In genomic region chr8:45381963-45382347, GRCm38 (mm10) we compare ENCODE assay signal across 8 mouse cellular contexts. TPM values are rescaled to one million over a fixed set of nuclear protein-coding genes. Genes with fewer than 3 reads are reported as not detected.
A peak's percentile ranks its signal among the peaks of the same experiment; 100 is the strongest.
DNase-seq lines count a peak whose midpoint lies in the region; ATAC-seq and TF ChIP-seq lines count a peak whose summit lies in the region.

Gene Fam149a (minus strand): TSS chr8:45382291.

- DNase-seq in heart, postnatal 36 days, result no peak
- DNase-seq in forebrain, embryonic 10.5 days (ENCODE audit: extremely low spot score, low spot score), result peak; percentile 74
- no peak for DNase-seq in left cerebral cortex, postnatal 36 days (ENCODE audit: low spot score in 2 of 2)
- no peak for DNase-seq in spleen, postnatal 36 days (ENCODE audit: low spot score in 2 of 2)
- DNase-seq in testis, postnatal 14 days (ENCODE audit: low spot score), result no peak

- no peaks in the 10 kb centered on the region for H3K36me3 ChIP-seq in heart, embryonic 11.5 days (ENCODE audit: control insufficient read depth, insufficient read depth, low read length)
- H3K36me3 ChIP-seq in ES-Bruce4 (ENCODE audit: control insufficient read depth, insufficient read depth, low read length, poor library complexity, severe bottlenecking), result no peaks in the 10 kb centered on the region
- no peaks in the 10 kb centered on the region for H3K36me3 ChIP-seq in forebrain, embryonic 10.5 days (replicated peaks)

- TF ChIP-seq EP300 in ES-Bruce4 (IDR thresholded peaks at IDR 0.05; ENCODE audit: insufficient read depth, low read depth, low read length), result no peak

- H3K9me3 ChIP-seq in heart, embryonic 11.5 days (replicated peaks; ENCODE audit: control insufficient read depth, low read length), result no peaks in the 10 kb centered on the region
- no peaks in the 10 kb centered on the region for H3K9me3 ChIP-seq in ES-Bruce4 (replicated peaks; ENCODE audit: control insufficient read depth, insufficient read depth, low read length, poor library complexity, severe bottlenecking)
- H3K9me3 ChIP-seq in forebrain, embryonic 10.5 days, result no peaks in the 10 kb centered on the region

- intact Hi-C loops in heart, postnatal 36 days (cut with DNase I), result no loop called here
- intact Hi-C loops in left cerebral cortex, postnatal 36 days (cut with DNase I), result no loop called here

- ATAC-seq in heart, embryonic 11.5 days (replicated peaks; ENCODE audit: insufficient number of reproducible peaks, low FRiP score, low TSS enrichment), result no peak

- H3K27ac ChIP-seq in heart, embryonic 11.5 days (ENCODE audit: low read depth, low read length), result no peak within 1 kb of the TSS
- H3K27ac ChIP-seq in ES-Bruce4 (ENCODE audit: insufficient read depth, low read length), result no peak within 1 kb of the TSS
- peak within 1 kb of the TSS; percentile 77 for H3K27ac ChIP-seq in forebrain, embryonic 10.5 days
- no peak within 1 kb of the TSS for H3K27ac ChIP-seq in olfactory bulb, adult 2 months (ENCODE audit: insufficient read depth, low read depth, low read length)

- no peak for TF ChIP-seq POLR2A in ES-Bruce4 (IDR thresholded peaks at IDR 0.05; ENCODE audit: insufficient read depth, low read length)
- TF ChIP-seq POLR2A in olfactory bulb, adult 2 months (IDR thresholded peaks at IDR 0.05; ENCODE audit: insufficient read depth, low read depth, low read length), result no peak

- H3K4me1 ChIP-seq in heart, embryonic 11.5 days (ENCODE audit: control insufficient read depth, insufficient read depth, low read length), result peaks cover 9% of the 10 kb centered on the region
- H3K4me1 ChIP-seq in ES-Bruce4 (ENCODE audit: control insufficient read depth, insufficient read depth, low read length), result no peaks in the 10 kb centered on the region
- H3K4me1 ChIP-seq in forebrain, embryonic 10.5 days, result peaks cover 29% of the 10 kb centered on the region
- H3K4me1 ChIP-seq in olfactory bulb, adult 2 months (ENCODE audit: control insufficient read depth, insufficient read depth, low read length), result peaks cover 8% of the 10 kb centered on the region

- WGBS in heart, embryonic 11.5 days (ENCODE audit: insufficient replicate concordance), result 4% methylated on average over 6 of the region's 6 CpGs
- 0% methylated on average over 6 of the region's 6 CpGs for WGBS in forebrain, embryonic 10.5 days
- WGBS in olfactory bulb, adult 2 months, result 18% methylated on average over 6 of the region's 6 CpGs

- H3K4me2 ChIP-seq in heart, embryonic 11.5 days, result peak within 1 kb of the TSS; percentile 86

- TF ChIP-seq CTCF in ES-Bruce4 (IDR thresholded peaks at IDR 0.05; ENCODE audit: low read depth, low read length), result no peak
- no peak for TF ChIP-seq CTCF in olfactory bulb, adult 2 months (IDR thresholded peaks at IDR 0.05; ENCODE audit: insufficient read depth, low read depth, low read length)

- H3K9ac ChIP-seq in heart, embryonic 11.5 days (ENCODE audit: low read depth, low read length), result peak within 1 kb of the TSS; percentile 49; the same call in 1 of the 2 replicates
- no peak within 1 kb of the TSS for H3K9ac ChIP-seq in ES-Bruce4 (ENCODE audit: low read depth, poor library complexity, severe bottlenecking)

- H3K27me3 ChIP-seq in heart, embryonic 11.5 days (ENCODE audit: control insufficient read depth, insufficient read depth, low read length), result peaks cover 11% of the 10 kb centered on the region
- no peaks in the 10 kb centered on the region; the same call in 1 of the 2 replicates for H3K27me3 ChIP-seq in ES-Bruce4 (ENCODE audit: control insufficient read depth, insufficient read depth, low read length, poor library complexity, severe bottlenecking)
- peaks cover 29% of the 10 kb centered on the region for H3K27me3 ChIP-seq in forebrain, embryonic 10.5 days (ENCODE audit: poor library complexity, severe bottlenecking)

- H3K4me3 ChIP-seq in heart, embryonic 11.5 days (ENCODE audit: low read depth, low read length), result peak within 1 kb of the TSS; percentile 43
- peak within 1 kb of the TSS; percentile 34 for H3K4me3 ChIP-seq in ES-Bruce4 (ENCODE audit: low read depth, low read length)
- peak within 1 kb of the TSS; percentile 60 for H3K4me3 ChIP-seq in forebrain, embryonic 10.5 days
- peak within 1 kb of the TSS; percentile 37 for H3K4me3 ChIP-seq in olfactory bulb, adult 2 months (ENCODE audit: insufficient read depth, low read depth, low read length)

RNA-seq across cellular contexts. Expression of gene Fam149a, which starts in this region (rescaled TPM):
- polyA plus RNA-seq in heart, embryonic 11.5 days (2014; fragmentation: Nextera tagmentation; extraction: Ambion mirVana), result 5.0 and 6.3 TPM in 2 replicates
- 1 to 10 TPM; 3.0 to 3.4 TPM for total RNA-seq in heart, postnatal 36 days (2021)
- polyA plus RNA-seq in ES-Bruce4 (2011; ENCODE audit: insufficient read depth, insufficient read length, low read depth, missing spikeins), result 1.7 and 2.0 TPM in 2 replicates
- polyA plus RNA-seq in forebrain, embryonic 10.5 days (2016; fragmentation: Nextera tagmentation; extraction: Ambion mirVana), result 9.6 and 9.7 TPM in 2 replicates
- 10 to 100 TPM; 20.7 to 25.3 TPM for total RNA-seq in left cerebral cortex, postnatal 36 days (2021)
- polyA plus RNA-seq in olfactory bulb, adult 2 months (2012; ENCODE audit: insufficient read depth, insufficient read length, low replicate concordance, missing spikeins), result not detected in 2 replicates

Comparison
In these comparisons a context has a peak if more than half of its experiments do, and no peak if none do; other contexts are left out.
1. RNA of gene Fam149a (total RNA-seq): 20.7 to 25.3 TPM in left cerebral cortex, postnatal 36 days; 3.0 to 3.4 TPM in heart, postnatal 36 days; every median in the first group is over 4 times any median in the second.
2. Peak in every context shown above with its lines, with median percentiles within 50 percentile points of each other: H3K4me3 ChIP-seq.